Mouse (Mus musculus): ENCODE measurements around the gene Zcchc12. TPM values are rescaled to one million over a fixed set of nuclear protein-coding genes. Genes with fewer than 3 reads are reported as not detected.

Gene Zcchc12
- polyA plus RNA-seq (2011; ENCODE audit: insufficient read depth, insufficient read length, low read depth, missing spikeins) = 1.3 and 2.4 TPM in 2 replicates

DNA sequence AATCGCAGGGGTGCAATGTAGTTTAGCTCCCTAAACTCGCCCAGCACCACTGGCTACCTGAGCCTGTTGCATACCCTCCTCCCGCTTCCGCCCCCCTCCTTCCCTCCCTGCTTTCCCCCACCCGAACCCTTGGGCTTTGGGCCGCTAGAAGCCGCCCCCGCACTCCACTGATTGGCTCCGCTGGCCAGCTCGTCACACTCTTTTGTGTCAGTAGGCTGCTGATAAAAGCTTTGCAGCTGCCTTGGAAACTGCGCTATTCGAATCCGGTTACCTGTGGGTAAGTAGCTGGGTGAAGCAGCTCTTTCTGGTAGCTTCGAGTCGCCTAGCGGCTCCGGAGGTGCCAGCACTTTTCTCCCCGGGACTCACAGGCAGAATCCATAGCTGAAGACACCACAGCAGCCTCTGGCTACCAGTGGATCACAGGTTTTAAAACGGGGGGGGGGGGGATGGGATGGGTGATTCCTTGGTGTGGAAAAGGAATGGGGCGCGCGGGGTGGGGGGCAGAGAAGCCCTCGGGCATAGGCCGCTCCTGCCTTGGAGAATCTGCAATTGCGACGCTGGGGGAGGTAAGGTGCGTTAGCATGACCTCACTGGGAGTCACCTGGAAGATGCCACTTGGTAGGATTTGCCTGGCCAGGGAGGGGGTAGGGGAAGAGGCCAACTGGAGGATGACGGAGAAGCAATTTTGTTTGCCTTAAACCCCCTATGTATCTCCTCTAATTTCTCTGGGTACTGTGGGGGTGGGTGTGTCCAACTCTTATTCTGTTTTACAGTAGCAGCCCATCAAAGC, at the start of gene Zcchc12:
Gene Zcchc12 (plus strand): TSS at position 169 of the 790 bp plus-strand sequence.
- Histone ChIP-seq H3K4me3 (ENCODE audit: low read depth, low read length) (no peak within 1 kb of the TSS; the same call in 1 of the 2 replicates), H3K4me1 (ENCODE audit: control insufficient read depth, insufficient read depth, low read length) (no peaks in the 10 kb centered on the region), H3K36me3 (ENCODE audit: control insufficient read depth, insufficient read depth, low read length, poor library complexity, severe bottlenecking) (no peaks in the 10 kb centered on the region), H3K9ac (ENCODE audit: low read depth, poor library complexity, severe bottlenecking) (no peak within 1 kb of the TSS), H3K27me3 (ENCODE audit: control insufficient read depth, insufficient read depth, low read length, poor library complexity, severe bottlenecking) (no peaks in the 10 kb centered on the region; the same call in 1 of the 2 replicates), H3K9me3 (replicated peaks; ENCODE audit: control insufficient read depth, insufficient read depth, low read length, poor library complexity, severe bottlenecking) (no peaks in the 10 kb centered on the region), H3K27ac (ENCODE audit: insufficient read depth, low read length) (no peak within 1 kb of the TSS)
- TF ChIP-seq CTCF (IDR thresholded peaks at IDR 0.05; ENCODE audit: low read depth, low read length) (no peak), POLR2A (IDR thresholded peaks at IDR 0.05; ENCODE audit: insufficient read depth, low read length) (no peak), EP300 (IDR thresholded peaks at IDR 0.05; ENCODE audit: insufficient read depth, low read depth, low read length) (no peak)

DNA sequence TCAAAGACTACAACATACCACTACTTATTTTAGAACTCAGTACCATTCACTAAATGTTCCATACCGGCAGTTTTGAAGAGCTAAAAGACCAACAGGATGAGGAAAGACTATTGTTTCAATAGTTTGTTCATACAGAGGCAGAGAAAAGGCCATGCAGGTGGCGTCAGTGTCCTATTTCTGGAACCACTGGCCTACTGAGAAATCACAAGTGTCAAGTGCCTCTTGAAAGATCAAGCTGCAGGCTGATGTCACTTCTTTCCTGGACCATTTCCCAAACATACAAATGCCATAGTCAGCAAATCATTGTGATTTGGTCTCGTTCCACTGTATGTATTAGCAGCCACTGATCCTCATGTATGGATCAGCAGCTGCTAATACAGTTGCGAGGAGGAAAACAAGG, 49.0 kb upstream of the Zcchc12 start:
- TF ChIP-seq EP300 (IDR thresholded peaks at IDR 0.05; ENCODE audit: insufficient read depth, low read depth, low read length) (no peak), CTCF (IDR thresholded peaks at IDR 0.05; ENCODE audit: low read depth, low read length) (no peak), POLR2A (IDR thresholded peaks at IDR 0.05; ENCODE audit: insufficient read depth, low read length) (no peak)

DNA sequence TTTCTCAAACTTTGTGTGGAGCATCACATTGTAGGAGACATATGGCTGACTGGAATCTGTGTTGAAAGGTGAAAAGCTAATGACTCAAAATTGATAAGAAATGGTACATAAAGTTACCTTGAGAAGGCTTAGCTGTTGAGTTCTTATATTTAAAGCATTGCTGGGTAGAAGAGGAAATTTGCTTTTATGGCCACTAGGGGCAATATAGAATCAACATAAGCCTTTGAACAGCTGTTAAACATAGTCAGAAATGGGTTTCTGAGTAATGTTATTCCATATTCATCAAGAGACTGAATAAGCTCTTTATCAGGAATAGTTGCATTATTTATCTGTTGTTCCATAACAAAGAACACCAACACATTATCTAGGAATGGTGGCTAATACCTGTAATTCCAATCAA, 45.6 kb upstream of the Zcchc12 start:
- Histone ChIP-seq H3K4me1 (ENCODE audit: control insufficient read depth, insufficient read depth, low read length) (no peaks in the 10 kb centered on the region), H3K27ac (ENCODE audit: insufficient read depth, low read length) (no peak overlapping the region), H3K27me3 (ENCODE audit: control insufficient read depth, insufficient read depth, low read length, poor library complexity, severe bottlenecking) (no peaks in the 10 kb centered on the region), H3K9ac (ENCODE audit: low read depth, poor library complexity, severe bottlenecking) (no peak overlapping the region), H3K4me3 (ENCODE audit: low read depth, low read length) (no peak overlapping the region), H3K36me3 (ENCODE audit: control insufficient read depth, insufficient read depth, low read length, poor library complexity, severe bottlenecking) (no peaks in the 10 kb centered on the region), H3K9me3 (replicated peaks; ENCODE audit: control insufficient read depth, insufficient read depth, low read length, poor library complexity, severe bottlenecking) (no peaks in the 10 kb centered on the region)
- TF ChIP-seq EP300 (IDR thresholded peaks at IDR 0.05; ENCODE audit: insufficient read depth, low read depth, low read length) (no peak), POLR2A (IDR thresholded peaks at IDR 0.05; ENCODE audit: insufficient read depth, low read length) (no peak), CTCF (IDR thresholded peaks at IDR 0.05; ENCODE audit: low read depth, low read length) (no peak)

More for the DNA sequence above, 49.0 kb upstream of the Zcchc12 start:
- Histone ChIP-seq H3K4me1 (ENCODE audit: control insufficient read depth, insufficient read depth, low read length) (no peaks in the 10 kb centered on the region), H3K9ac (ENCODE audit: low read depth, poor library complexity, severe bottlenecking) (no peak overlapping the region), H3K9me3 (replicated peaks; ENCODE audit: control insufficient read depth, insufficient read depth, low read length, poor library complexity, severe bottlenecking) (no peaks in the 10 kb centered on the region), H3K27ac (ENCODE audit: insufficient read depth, low read length) (no peak overlapping the region), H3K36me3 (ENCODE audit: control insufficient read depth, insufficient read depth, low read length, poor library complexity, severe bottlenecking) (no peaks in the 10 kb centered on the region), H3K4me3 (ENCODE audit: low read depth, low read length) (no peak overlapping the region), H3K27me3 (ENCODE audit: control insufficient read depth, insufficient read depth, low read length, poor library complexity, severe bottlenecking) (no peaks in the 10 kb centered on the region)

DNA sequence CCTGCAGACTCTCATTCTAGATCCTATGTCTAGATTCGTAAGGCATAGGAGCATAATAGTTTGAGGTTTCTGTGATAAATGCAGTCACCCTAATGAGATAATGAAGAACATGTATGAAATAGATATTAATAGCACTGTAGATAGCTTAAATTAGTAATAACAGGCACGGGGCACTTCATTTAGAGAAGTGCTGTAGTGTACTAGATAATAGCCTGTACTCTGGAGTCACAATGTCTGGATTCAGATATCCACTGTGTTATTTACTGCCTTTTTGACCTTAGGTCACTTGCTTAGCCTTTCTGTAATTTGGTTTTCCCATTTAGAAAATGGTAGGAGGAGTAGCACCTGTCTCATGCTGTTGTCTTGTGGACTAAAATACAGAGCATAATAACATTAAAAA, 39.0 kb upstream of the Zcchc12 start:
- Histone ChIP-seq H3K4me1 (ENCODE audit: control insufficient read depth, insufficient read depth, low read length) (no peaks in the 10 kb centered on the region), H3K4me3 (ENCODE audit: low read depth, low read length) (no peak overlapping the region), H3K27ac (ENCODE audit: insufficient read depth, low read length) (no peak overlapping the region), H3K9ac (ENCODE audit: low read depth, poor library complexity, severe bottlenecking) (no peak overlapping the region), H3K27me3 (ENCODE audit: control insufficient read depth, insufficient read depth, low read length, poor library complexity, severe bottlenecking) (no peaks in the 10 kb centered on the region), H3K9me3 (replicated peaks; ENCODE audit: control insufficient read depth, insufficient read depth, low read length, poor library complexity, severe bottlenecking) (no peaks in the 10 kb centered on the region), H3K36me3 (ENCODE audit: control insufficient read depth, insufficient read depth, low read length, poor library complexity, severe bottlenecking) (no peaks in the 10 kb centered on the region)
- no peak for TF ChIP-seq EP300 (IDR thresholded peaks at IDR 0.05; ENCODE audit: insufficient read depth, low read depth, low read length)
- no peak for TF ChIP-seq CTCF (IDR thresholded peaks at IDR 0.05; ENCODE audit: low read depth, low read length)
- no peak for TF ChIP-seq POLR2A (IDR thresholded peaks at IDR 0.05; ENCODE audit: insufficient read depth, low read length)

DNA sequence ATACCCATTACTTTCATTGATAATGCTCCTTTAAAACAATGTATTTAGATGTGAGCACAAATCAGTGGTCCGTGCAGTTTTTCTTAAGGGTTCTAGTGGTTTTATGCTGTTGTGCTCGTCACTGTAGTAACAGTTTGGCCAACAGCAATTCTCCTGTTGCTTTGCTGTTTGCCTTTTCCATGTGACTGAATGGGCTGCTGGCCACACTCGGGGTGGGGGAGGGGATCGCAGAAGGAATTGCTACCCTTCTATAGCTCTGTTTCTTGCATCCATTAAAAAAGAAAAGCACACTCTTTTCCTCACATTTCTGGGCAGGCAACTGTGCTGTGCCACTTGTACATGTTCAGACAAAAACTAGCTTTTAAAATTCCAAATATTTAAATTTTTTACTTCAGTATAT, 34.1 kb upstream of the Zcchc12 start:
- H3K27me3 ChIP-seq (ENCODE audit: control insufficient read depth, insufficient read depth, low read length, poor library complexity, severe bottlenecking) = no peaks in the 10 kb centered on the region
- H3K27ac ChIP-seq (ENCODE audit: insufficient read depth, low read length) = no peak overlapping the region
- H3K36me3 ChIP-seq (ENCODE audit: control insufficient read depth, insufficient read depth, low read length, poor library complexity, severe bottlenecking) = no peaks in the 10 kb centered on the region

DNA sequence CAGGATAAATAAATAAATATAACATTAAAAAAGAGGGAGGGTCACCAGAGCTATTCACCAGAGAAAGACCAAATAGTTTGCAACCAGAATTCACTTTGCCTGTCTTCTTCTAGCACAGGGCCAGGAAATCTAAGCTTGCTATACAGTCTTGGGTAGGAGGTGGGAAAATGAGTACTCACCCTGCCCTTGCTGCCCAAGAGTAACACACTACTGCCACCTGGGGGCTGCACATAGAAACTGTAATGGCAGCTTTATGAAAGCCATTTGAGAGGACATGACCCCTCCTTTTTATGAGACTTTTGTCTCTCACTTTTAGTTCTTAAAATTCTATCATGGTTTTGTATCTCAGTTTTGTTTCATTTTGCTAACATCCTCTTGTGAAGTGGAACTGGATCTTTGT, 12.1 kb upstream of the Zcchc12 start:
- no peak overlapping the region for H3K9ac ChIP-seq (ENCODE audit: low read depth, poor library complexity, severe bottlenecking)
- H3K9me3 ChIP-seq (replicated peaks; ENCODE audit: control insufficient read depth, insufficient read depth, low read length, poor library complexity, severe bottlenecking) = no peaks in the 10 kb centered on the region
- H3K36me3 ChIP-seq (ENCODE audit: control insufficient read depth, insufficient read depth, low read length, poor library complexity, severe bottlenecking) = no peaks in the 10 kb centered on the region
- H3K4me1 ChIP-seq (ENCODE audit: control insufficient read depth, insufficient read depth, low read length) = no peaks in the 10 kb centered on the region
- TF ChIP-seq POLR2A (IDR thresholded peaks at IDR 0.05; ENCODE audit: insufficient read depth, low read length) = no peak
- peak; percentile 50 for TF ChIP-seq CTCF (IDR thresholded peaks at IDR 0.05; ENCODE audit: low read depth, low read length)
- no peaks in the 10 kb centered on the region for H3K27me3 ChIP-seq (ENCODE audit: control insufficient read depth, insufficient read depth, low read length, poor library complexity, severe bottlenecking)
- H3K4me3 ChIP-seq (ENCODE audit: low read depth, low read length) = no peak overlapping the region
- no peak overlapping the region for H3K27ac ChIP-seq (ENCODE audit: insufficient read depth, low read length)

More for the DNA sequence above, 34.1 kb upstream of the Zcchc12 start:
- H3K4me1 ChIP-seq (ENCODE audit: control insufficient read depth, insufficient read depth, low read length) = no peaks in the 10 kb centered on the region
- H3K9me3 ChIP-seq (replicated peaks; ENCODE audit: control insufficient read depth, insufficient read depth, low read length, poor library complexity, severe bottlenecking) = no peaks in the 10 kb centered on the region
- H3K4me3 ChIP-seq (ENCODE audit: low read depth, low read length) = no peak overlapping the region
- no peak for TF ChIP-seq CTCF (IDR thresholded peaks at IDR 0.05; ENCODE audit: low read depth, low read length)
- no peak overlapping the region for H3K9ac ChIP-seq (ENCODE audit: low read depth, poor library complexity, severe bottlenecking)
